Mouse (Mus musculus) CD4-positive, CD25-positive, alpha-beta regulatory T cell, adult 4 months (primary cell): ENCODE data around the gene Adamts9. TPM values are rescaled to one million over a fixed set of nuclear protein-coding genes. Genes with fewer than 3 reads are reported as not detected.

Experiments used
- ATAC-seq: one replicate; pipeline ENCODE4 v1.8.0; 2017
- polyA plus RNA-seq, 2 experiments: library from polyadenylated mRNA; unstranded; fragments of 100-300 nt; shearing (Covaris generic); gene quantifications; one replicate each; pipeline ENCODE4 v1.2.1; 2017

Gene Adamts9
- polyA plus RNA-seq, 2 experiments from 2014 or later, result 0.09 TPM; not detected in 1

- no peak for ATAC-seq
Measured at GRCm38 (mm10) chr6:92858721-92859510, 84.4 kb downstream of the Adamts9 start.

- ATAC-seq, result no peak
Measured at GRCm38 (mm10) chr6:92857761-92858160, 85.5 kb downstream of the Adamts9 start.

GRCm38 (mm10) chr6:92854873-92855272, 88.4 kb downstream of the Adamts9 start:
- ATAC-seq, result no peak

- no peak for ATAC-seq
Measured at GRCm38 (mm10) chr6:92850250-92850649, 93.0 kb downstream of the Adamts9 start.

GRCm38 (mm10) chr6:92849208-92849607, 94.1 kb downstream of the Adamts9 start:
- ATAC-seq, result no peak

- ATAC-seq, result no peak
Measured at GRCm38 (mm10) chr6:92846614-92847013, 96.7 kb downstream of the Adamts9 start.

GRCm38 (mm10) chr6:92845898-92846297, 97.4 kb downstream of the Adamts9 start:
- no peak for ATAC-seq

- ATAC-seq, result no peak
Measured at GRCm38 (mm10) chr6:92843474-92843873, 99.8 kb downstream of the Adamts9 start.

- no peak for ATAC-seq
Measured at GRCm38 (mm10) chr6:92842000-92842399, 101.3 kb downstream of the Adamts9 start.

- no peak for ATAC-seq
Measured at GRCm38 (mm10) chr6:92831106-92831505, 112.2 kb downstream of the Adamts9 start.

GRCm38 (mm10) chr6:92829148-92829547, 114.1 kb downstream of the Adamts9 start:
- no peak for ATAC-seq

- no peak for ATAC-seq
Measured at GRCm38 (mm10) chr6:92827360-92827759, 115.9 kb downstream of the Adamts9 start.

- ATAC-seq, result no peak
Measured at GRCm38 (mm10) chr6:92826561-92826960, 116.7 kb downstream of the Adamts9 start.

- no peak for ATAC-seq
Measured at GRCm38 (mm10) chr6:92823991-92824390, 119.3 kb downstream of the Adamts9 start.

GRCm38 (mm10) chr6:92822006-92822405, 121.3 kb downstream of the Adamts9 start:
- no peak for ATAC-seq

- ATAC-seq, result no peak
Measured at GRCm38 (mm10) chr6:92821606-92822005, 121.7 kb downstream of the Adamts9 start.

GRCm38 (mm10) chr6:92817661-92818060, 125.6 kb downstream of the Adamts9 start:
- ATAC-seq, result no peak

- no peak for ATAC-seq
Measured at GRCm38 (mm10) chr6:92816311-92816751, 127.0 kb downstream of the Adamts9 start, which contains the start of gene A730049H05Rik. A730049H05Rik (plus strand) TSS chr6:92816478.

GRCm38 (mm10) chr6:92812702-92813370, 130.5 kb downstream of the Adamts9 start:
- ATAC-seq, result no peak

- no peak for ATAC-seq
Measured at GRCm38 (mm10) chr6:92811566-92811965, 131.7 kb downstream of the Adamts9 start.

GRCm38 (mm10) chr6:92810628-92811027, 132.7 kb downstream of the Adamts9 start:
- ATAC-seq, result no peak

- ATAC-seq, result no peak
Measured at GRCm38 (mm10) chr6:92809818-92810217, 133.5 kb downstream of the Adamts9 start.

- no peak for ATAC-seq
Measured at GRCm38 (mm10) chr6:92804254-92804971, 138.9 kb downstream of the Adamts9 start.
